Mouse (Mus musculus) CH12.LX (cell line): Measurements from ENCODE around the gene Polr2i. TPM values are rescaled to one million over a fixed set of nuclear protein-coding genes. Genes with fewer than 3 reads are reported as not detected.

Experiments used
- DNase-seq: peaks from one replicate; pipeline ENCODE4 v3.0.0-alpha.2; 2013; ENCODE audit errors: extremely low read depth
- H3K27ac ChIP-seq: 2 replicates; pipeline ENCODE4 v1.5.1; 2012; ENCODE audit warnings: low read depth, mild to moderate bottlenecking, control low read depth, moderate library complexity; ENCODE audit not compliant: insufficient read depth
- H3K27me3 ChIP-seq: replicated peaks from 2 replicates; pipeline ENCODE3; 2012; ENCODE audit warnings: inconsistent platforms
- H3K36me3 ChIP-seq, 2 experiments: replicated peaks in 1 of 2; 2 replicates each; pipeline versions ENCODE3 to v1.6.1; 2012; ENCODE audit warnings: inconsistent platforms in 1 of 2, low read length in 1 of 2, mild to moderate bottlenecking in 1 of 2, mixed read lengths in 1 of 2, moderate library complexity in 1 of 2; ENCODE audit not compliant: control insufficient read depth in 1 of 2, insufficient read depth in 1 of 2
- H3K4me1 ChIP-seq, 2 experiments: 2 replicates each; pipeline ENCODE4 v1.6.1; 2012; ENCODE audit warnings: inconsistent platforms in 1 of 2, moderate library complexity in 1 of 2; ENCODE audit not compliant: insufficient read depth in 2 of 2, control insufficient read depth in 1 of 2
- H3K4me2 ChIP-seq: 2 replicates; pipeline ENCODE4 v1.6.1; 2012; ENCODE audit warnings: low read depth, mild to moderate bottlenecking, control low read depth; ENCODE audit not compliant: poor library complexity, insufficient read depth, severe bottlenecking
- H3K4me3 ChIP-seq, 3 experiments: fragments of 150-350 bp in 1 of 3; sonication (generic) in 1 of 3; replicated peaks in 1 of 3; 2 replicates each; pipeline versions ENCODE3 to v1.5.1; 2011 to 2012; ENCODE audit warnings: low read depth in 2 of 3, low read length in 2 of 3, mild to moderate bottlenecking in 2 of 3, moderate library complexity in 2 of 3, control low read depth in 1 of 3, improper control_type of control experiment in 1 of 3, inconsistent platforms in 1 of 3, mixed read lengths in 1 of 3; ENCODE audit not compliant: poor library complexity in 1 of 3
- H3K79me2 ChIP-seq: replicated peaks from 2 replicates; pipeline ENCODE4 v1.6.1; 2012; ENCODE audit warnings: mild to moderate bottlenecking, moderate library complexity; ENCODE audit not compliant: control insufficient read depth, poor library complexity, insufficient read depth, severe bottlenecking; ENCODE audit errors: extremely low read depth
- H3K9ac ChIP-seq: 2 replicates; pipeline ENCODE4 v1.6.1; 2012; ENCODE audit warnings: low read depth, mild to moderate bottlenecking, control low read depth, moderate library complexity; ENCODE audit not compliant: insufficient read depth
- H3K9me3 ChIP-seq: replicated peaks from 2 replicates; pipeline ENCODE3; 2012; ENCODE audit warnings: low read length, inconsistent platforms, mixed read lengths
- BHLHE40 ChIP-seq: IDR thresholded peaks from 2 replicates; pipeline ENCODE4 v1.6.1; 2011; ENCODE audit warnings: mild to moderate bottlenecking, low read depth, low read length, improper control_type of control experiment
- CTCF ChIP-seq, 2 experiments: IDR thresholded peaks in 1 of 2; conservative IDR thresholded peaks in 1 of 2; 2 replicates each; pipeline ENCODE4 v1.5.1; 2011 to 2012; ENCODE audit warnings: low read depth in 2 of 2, low read length in 2 of 2, improper control_type of control experiment in 1 of 2, inconsistent platforms in 1 of 2, mild to moderate bottlenecking in 1 of 2, moderate library complexity in 1 of 2
- E2F4 ChIP-seq: IDR thresholded peaks from 2 replicates; pipeline ENCODE4 v1.6.1; 2011; ENCODE audit warnings: low read depth, low read length, improper control_type of control experiment; ENCODE audit not compliant: insufficient replicate concordance
- ELF1 ChIP-seq: IDR thresholded peaks from 2 replicates; pipeline ENCODE4 v1.6.1; 2014; ENCODE audit warnings: low read depth, mild to moderate bottlenecking, inconsistent platforms, low read length, improper control_type of control experiment
- EP300 ChIP-seq: IDR thresholded peaks from 2 replicates; pipeline ENCODE4 v1.6.1; 2011; ENCODE audit warnings: low read length, improper control_type of control experiment
- ETS1 ChIP-seq: conservative IDR thresholded peaks from 2 replicates; pipeline ENCODE4 v1.6.1; 2012; ENCODE audit warnings: low read depth, mild to moderate bottlenecking, inconsistent platforms, low read length, improper control_type of control experiment, moderate library complexity
- IRF4 ChIP-seq: IDR thresholded peaks from 2 replicates; pipeline ENCODE4 v1.6.1; 2014; ENCODE audit warnings: low read depth, mild to moderate bottlenecking, inconsistent platforms, low read length, improper control_type of control experiment
- JUN ChIP-seq: IDR thresholded peaks from 2 replicates; pipeline ENCODE4 v1.6.1; 2011; ENCODE audit warnings: low read depth, mild to moderate bottlenecking, low read length, improper control_type of control experiment, moderate library complexity; ENCODE audit not compliant: insufficient read depth
- JUND ChIP-seq: conservative IDR thresholded peaks from 2 replicates; pipeline ENCODE4 v1.6.1; 2011; ENCODE audit warnings: low read depth, low read length, improper control_type of control experiment
- MAFK ChIP-seq: IDR thresholded peaks from 2 replicates; pipeline ENCODE4 v1.6.1; 2011; ENCODE audit warnings: low read length, improper control_type of control experiment; ENCODE audit not compliant: insufficient replicate concordance
- MAZ ChIP-seq: IDR thresholded peaks from 2 replicates; pipeline ENCODE4 v1.6.1; 2012; ENCODE audit warnings: low read depth, mild to moderate bottlenecking, inconsistent platforms, low read length, improper control_type of control experiment, moderate library complexity
- MEF2A ChIP-seq: IDR thresholded peaks from 2 replicates; pipeline ENCODE4 v1.6.1; 2014; ENCODE audit warnings: low read depth, mild to moderate bottlenecking, inconsistent platforms, low read length, improper control_type of control experiment, borderline replicate concordance
- MYC ChIP-seq: IDR thresholded peaks from 2 replicates; pipeline ENCODE4 v1.6.1; 2011; ENCODE audit warnings: low read depth, mild to moderate bottlenecking, improper control_type of control experiment, low read length
- NELFE ChIP-seq: IDR thresholded peaks from 2 replicates; pipeline ENCODE4 v1.6.1; 2011; ENCODE audit warnings: low read depth, low read length, improper control_type of control experiment
- NRF1 ChIP-seq: IDR thresholded peaks from 2 replicates; pipeline ENCODE4 v1.6.1; 2014; ENCODE audit warnings: low read depth, mild to moderate bottlenecking, inconsistent platforms, low read length, improper control_type of control experiment, moderate library complexity
- POLR2AphosphoS2 ChIP-seq: IDR thresholded peaks from 2 replicates; pipeline ENCODE4 v1.6.1; 2011; ENCODE audit warnings: low read depth, low read length, improper control_type of control experiment
- RAD21 ChIP-seq: IDR thresholded peaks from 2 replicates; pipeline ENCODE4 v1.6.1; 2011; ENCODE audit warnings: low read depth, mild to moderate bottlenecking, low read length, improper control_type of control experiment, moderate library complexity
- SIN3A ChIP-seq: IDR thresholded peaks from 2 replicates; pipeline ENCODE4 v1.6.1; 2012; ENCODE audit warnings: low read length, improper control_type of control experiment, inconsistent platforms
- SMC3 ChIP-seq: IDR thresholded peaks from 2 replicates; pipeline ENCODE4 v1.6.1; 2011; ENCODE audit warnings: low read depth, low read length, improper control_type of control experiment
- UBTF ChIP-seq: IDR thresholded peaks from 2 replicates; pipeline ENCODE4 v1.6.1; 2012; ENCODE audit warnings: low read depth, mild to moderate bottlenecking, inconsistent platforms, low read length, improper control_type of control experiment, moderate library complexity
- USF2 ChIP-seq: conservative IDR thresholded peaks from 2 replicates; pipeline ENCODE4 v1.6.1; 2011; ENCODE audit warnings: low read depth, low read length, improper control_type of control experiment
- ZNF384 ChIP-seq: IDR thresholded peaks from 2 replicates; pipeline ENCODE4 v1.6.1; 2012; ENCODE audit warnings: low read depth, low read length, improper control_type of control experiment, inconsistent platforms
- dilution Hi-C: fragments of 300-500 bp; cut with MboI; formaldehyde crosslinking; loops from 2 replicates; pipeline ENCODE4 v1.14.3; 2020; ENCODE audit warnings: low sequenced_read_pairs; ENCODE audit not compliant: extremely low pct_unique_long_range_greater_than_20kb, extremely low pct_ligation_motif_present
- in situ Hi-C: fragments of 300-500 bp; cut with MboI; formaldehyde crosslinking; loops from 3 replicates; pipeline ENCODE4 v1.14.3; 2019; ENCODE audit warnings: low sequenced_read_pairs, low pct_ligation_motif_present, low pct_unique_long_range_greater_than_20kb, mixed read lengths
- polyA plus RNA-seq: library from polyadenylated mRNA; unstranded; fragments of >175 nt; gene quantifications from 2 replicates; pipeline ENCODE4 v1.2.1, GENCODE M21; 2012; ENCODE audit warnings: low read depth; ENCODE audit not compliant: insufficient read length
- total RNA-seq, 2 experiments: library from RNA; depleted of rRNA; stranded (reverse); fragments of 300-350 nt in 1 of 2; fragments of >200 nt in 1 of 2; gene quantifications; 2 replicates each; pipeline ENCODE4 v1.2.3; 2012 to 2014

Gene Polr2i
- total and polyA plus RNA-seq, 3 experiments, result 62.9 to 83.6 (median 75.4) TPM

DNA sequence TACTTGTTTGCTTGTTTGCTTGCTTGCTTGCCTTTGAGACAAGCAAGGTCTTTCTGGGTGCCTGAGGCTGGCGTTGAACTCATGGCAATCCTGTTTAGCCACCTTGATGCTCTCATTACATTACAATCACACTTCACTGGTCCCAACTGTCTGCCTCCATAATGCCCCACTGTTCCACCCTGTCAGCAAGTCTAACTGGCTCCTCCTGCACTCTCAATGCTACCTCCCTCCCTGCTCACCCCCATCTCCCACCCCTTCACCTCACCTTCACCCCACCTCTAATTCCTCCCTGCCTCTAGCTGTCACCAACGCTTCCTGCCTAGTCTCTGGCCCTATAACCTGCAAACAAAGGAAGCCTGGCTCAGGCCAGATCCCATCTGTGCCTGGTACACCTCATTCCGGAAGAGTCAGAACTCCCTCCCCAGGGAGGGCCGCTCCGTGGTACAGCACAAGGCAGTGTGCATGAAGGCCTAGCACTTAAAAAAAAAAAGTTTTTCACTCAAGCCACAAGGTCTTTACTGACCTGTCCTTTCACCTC lies 34.1 kb upstream of the Polr2i start:
- Histone ChIP-seq H3K4me3 (no peak overlapping the region), H3K4me2 (no peak overlapping the region), H3K79me2 (peaks cover 14% of the 10 kb centered on the region), H3K4me1 (peaks cover 2 to 31% of the 10 kb centered on the region in 2 experiments; a peak in 3 of 4 replicates), H3K27ac (no peak overlapping the region), H3K36me3 (peaks cover 3 to 6% of the 10 kb centered on the region in 2 experiments), H3K27me3 (no peaks in the 10 kb centered on the region), H3K9ac (no peak overlapping the region), H3K9me3 (no peaks in the 10 kb centered on the region)
- TF ChIP-seq MYC, result no peak
- no peak for TF ChIP-seq MEF2A
- no peak for TF ChIP-seq EP300
- TF ChIP-seq ELF1, result no peak
- TF ChIP-seq MAZ, result no peak
- TF ChIP-seq ZNF384, result no peak
- no peak for TF ChIP-seq BHLHE40
- no peak for TF ChIP-seq MAFK
- TF ChIP-seq NRF1, result no peak
- TF ChIP-seq USF2, result no peak
- TF ChIP-seq E2F4, result no peak
- no peak for TF ChIP-seq JUND
- no peak for TF ChIP-seq POLR2AphosphoS2
- no peak for TF ChIP-seq JUN
- dilution Hi-C loops, result no loop called here
- no peak for DNase-seq
- in situ Hi-C loops, result no loop called here

DNA sequence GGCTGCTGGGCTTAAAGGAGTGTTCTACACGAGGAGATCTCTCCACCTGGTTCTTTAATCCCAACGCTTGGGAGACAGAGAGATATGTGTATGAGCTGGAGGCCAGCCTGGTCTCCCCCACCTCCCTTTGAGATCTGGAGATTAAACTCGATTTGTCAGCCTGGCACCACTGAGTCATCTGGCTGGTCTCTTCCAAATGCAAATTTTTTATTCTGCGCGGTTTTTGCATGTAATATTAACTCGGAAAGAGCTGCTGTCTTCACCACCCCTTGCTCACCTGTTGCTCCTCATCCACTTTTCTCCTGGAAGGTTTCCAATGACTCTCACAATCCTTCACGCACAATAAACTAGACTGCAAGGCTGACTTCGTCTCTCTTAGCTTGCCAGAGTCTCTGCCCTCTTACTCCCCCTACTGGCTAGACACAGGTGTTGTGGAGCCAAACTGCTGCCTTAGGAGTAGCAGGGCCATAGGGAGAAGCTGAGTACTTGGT lies 33.2 kb upstream of the Polr2i start, which contains the start of gene Capns1:
Gene Capns1 (minus strand): TSS at position 331 of the 491 bp plus-strand sequence.
- Histone ChIP-seq H3K9me3 (no peaks in the 10 kb centered on the region), H3K79me2 (peaks cover 7% of the 10 kb centered on the region; the same call in 1 of the 2 replicates), H3K4me2 (no peak within 1 kb of the TSS), H3K36me3 (no peaks in the 10 kb centered on the region), H3K4me1 (peaks cover 2 to 23% of the 10 kb centered on the region in 2 experiments; a peak in 3 of 4 replicates), H3K27ac (no peak within 1 kb of the TSS)
- peak; percentile 84 for DNase-seq
- in situ Hi-C loops, result no loop called here
- no peak for TF ChIP-seq SIN3A
- TF ChIP-seq NELFE, result 0 out of 2 replicates have a peak, but pooled peaks have one; percentile 13
- peak; percentile 76 to 83 for TF ChIP-seq CTCF (conservative IDR thresholded peaks at IDR 0.05 in 1 of 2, IDR thresholded peaks at IDR 0.05 in 1 of 2; ENCODE audit: low read depth in 2 of 2, low read length in 2 of 2)
- no peak for TF ChIP-seq UBTF
- TF ChIP-seq RAD21, result peak; percentile 51
- no peak for TF ChIP-seq ETS1
- peak; percentile 68 for TF ChIP-seq SMC3
- TF ChIP-seq BHLHE40, result no peak
- peak; percentile 11; the same call in 1 of the 2 replicates for TF ChIP-seq IRF4
- TF ChIP-seq NRF1, result no peak
- no peak for TF ChIP-seq E2F4
- TF ChIP-seq, all 38 proteins: peak for 5
- Histone ChIP-seq H3K4me3 (no peak within 1 kb of the TSS), H3K9ac (no peak within 1 kb of the TSS), H3K27me3 (no peaks in the 10 kb centered on the region)
- dilution Hi-C loops, result no loop called here
